Mouse (Mus musculus) heart, embryonic 11.5 days (tissue): Measurements from ENCODE around the gene Gm49369. TPM values are rescaled to one million over a fixed set of nuclear protein-coding genes. Genes with fewer than 3 reads are reported as not detected.

Experiments used
- ATAC-seq: fragments of 200-750 bp; cut with Nextera tagmentation; replicated peaks from 2 replicates; pipeline ENCODE4 v1.8.0; 2017; ENCODE audit warnings: moderate library complexity; ENCODE audit not compliant: insufficient number of reproducible peaks, low FRiP score, low TSS enrichment
- H3K27ac ChIP-seq: fragments of 300-500 bp; sonication (generic); 2 replicates; pipeline ENCODE4 v1.5.1; 2014; ENCODE audit warnings: mild to moderate bottlenecking, low read depth, low read length
- H3K27me3 ChIP-seq: fragments of 300-500 bp; sonication (generic); 2 replicates; pipeline ENCODE4 v1.6.1; 2014; ENCODE audit warnings: mild to moderate bottlenecking, low read length, mixed read lengths; ENCODE audit not compliant: control insufficient read depth, insufficient read depth
- H3K36me3 ChIP-seq: fragments of 300-500 bp; sonication (generic); 2 replicates; pipeline ENCODE4 v1.6.1; 2014; ENCODE audit warnings: mild to moderate bottlenecking, low read length, moderate library complexity, mixed read lengths; ENCODE audit not compliant: control insufficient read depth, insufficient read depth
- H3K4me1 ChIP-seq: fragments of 300-500 bp; sonication (generic); 2 replicates; pipeline ENCODE4 v1.6.1; 2014; ENCODE audit warnings: low read length; ENCODE audit not compliant: control insufficient read depth, insufficient read depth
- H3K4me2 ChIP-seq: fragments of 300-500 bp; sonication (generic); 2 replicates; pipeline ENCODE4 v1.6.1; 2014; ENCODE audit warnings: mild to moderate bottlenecking, moderate library complexity
- H3K4me3 ChIP-seq: fragments of 300-500 bp; sonication (generic); 2 replicates; pipeline ENCODE4 v1.5.1; 2014; ENCODE audit warnings: low read depth, low read length
- H3K9ac ChIP-seq: fragments of 300-500 bp; sonication (generic); 2 replicates; pipeline ENCODE4 v1.6.1; 2014; ENCODE audit warnings: mild to moderate bottlenecking, low read depth, low read length, moderate library complexity
- H3K9me3 ChIP-seq: fragments of 300-500 bp; sonication (generic); replicated peaks from 2 replicates; pipeline ENCODE4 v1.6.1; 2016; ENCODE audit warnings: low read length; ENCODE audit not compliant: control insufficient read depth
- WGBS: fragments of 180-500 bp; shearing (Covaris S2); extraction: QIAGEN DNeasy Blood & Tissue Kit; methylation state at CpG from one replicate; pipeline ENCODE4 v1.1.7; 2014; ENCODE audit not compliant: insufficient replicate concordance; 5-methylcytosine and 5-hydroxymethylcytosine counted together
- polyA plus RNA-seq: library from polyadenylated mRNA; unstranded; fragments of >200 nt; fragmentation: Nextera tagmentation; extraction: Ambion mirVana; gene quantifications from 2 replicates; pipeline ENCODE4 v1.2.1, GENCODE M21; 2014

Gene Gm49369
- polyA plus RNA-seq, 1 experiment from 2014 or later: not detected

- no peak overlapping the region for H3K4me3 ChIP-seq
- no peaks in the 10 kb centered on the region for H3K36me3 ChIP-seq
- H3K27me3 ChIP-seq: no peaks in the 10 kb centered on the region
- no peak overlapping the region for H3K4me2 ChIP-seq
- H3K27ac ChIP-seq: no peak overlapping the region
- 75% methylated on average over 3 of the region's 3 CpGs for WGBS
- H3K4me1 ChIP-seq: peaks cover 15% of the 10 kb centered on the region; the same call in 1 of the 2 replicates
- H3K9me3 ChIP-seq: no peaks in the 10 kb centered on the region
- ATAC-seq: no peak
- H3K9ac ChIP-seq: no peak overlapping the region
These were observed 24.9 kb downstream of the Gm49369 start for GRCm38 (mm10) chr7:142357566-142357965.

GRCm38 (mm10) chr7:142354661-142355233 lies 27.7 kb downstream of the Gm49369 start:
- Histone ChIP-seq H3K4me1 (peaks cover 15% of the 10 kb centered on the region; the same call in 1 of the 2 replicates), H3K9me3 (no peaks in the 10 kb centered on the region), H3K27ac (no peak overlapping the region), H3K36me3 (no peaks in the 10 kb centered on the region), H3K9ac (no peak overlapping the region), H3K27me3 (no peaks in the 10 kb centered on the region), H3K4me2 (no peak overlapping the region), H3K4me3 (no peak overlapping the region)
- 0 out of 2 replicates have a peak, but pooled peaks have one; percentile 10 for ATAC-seq
- 55% methylated on average over 8 of the region's 8 CpGs for WGBS

GRCm38 (mm10) chr7:142353854-142354253 lies 28.6 kb downstream of the Gm49369 start:
- WGBS: 49% methylated on average over 5 of the region's 5 CpGs
- H3K9ac ChIP-seq: no peak overlapping the region
- no peaks in the 10 kb centered on the region for H3K27me3 ChIP-seq
- peaks cover 15% of the 10 kb centered on the region; the same call in 1 of the 2 replicates for H3K4me1 ChIP-seq
- H3K36me3 ChIP-seq: no peaks in the 10 kb centered on the region
- H3K9me3 ChIP-seq: no peaks in the 10 kb centered on the region
- ATAC-seq: no peak
- no peak overlapping the region for H3K4me2 ChIP-seq
- no peak overlapping the region for H3K27ac ChIP-seq
- no peak overlapping the region for H3K4me3 ChIP-seq

GRCm38 (mm10) chr7:142351569-142351968 lies 30.9 kb downstream of the Gm49369 start:
- H3K36me3 ChIP-seq: no peaks in the 10 kb centered on the region
- H3K4me3 ChIP-seq: no peak overlapping the region
- H3K4me2 ChIP-seq: no peak overlapping the region
- peaks cover 15% of the 10 kb centered on the region; the same call in 1 of the 2 replicates for H3K4me1 ChIP-seq
- ATAC-seq: no peak
- 61% methylated on average over 5 of the region's 5 CpGs for WGBS
- H3K9me3 ChIP-seq: no peaks in the 10 kb centered on the region
- H3K9ac ChIP-seq: no peak overlapping the region
- H3K27me3 ChIP-seq: no peaks in the 10 kb centered on the region
- H3K27ac ChIP-seq: no peak overlapping the region

- H3K4me2 ChIP-seq: no peak overlapping the region
- WGBS: 33% methylated on average over 9 of the region's 9 CpGs
- H3K36me3 ChIP-seq: no peaks in the 10 kb centered on the region
- H3K4me1 ChIP-seq: peaks cover 6% of the 10 kb centered on the region; the same call in 1 of the 2 replicates
- no peaks in the 10 kb centered on the region for H3K27me3 ChIP-seq
- no peak overlapping the region for H3K9ac ChIP-seq
- H3K27ac ChIP-seq: no peak overlapping the region
- no peaks in the 10 kb centered on the region for H3K9me3 ChIP-seq
- no peak for ATAC-seq
- H3K4me3 ChIP-seq: no peak overlapping the region
These were observed 33.0 kb downstream of the Gm49369 start for GRCm38 (mm10) chr7:142349308-142349961.

- no peak overlapping the region for H3K27ac ChIP-seq
- H3K9ac ChIP-seq: no peak overlapping the region
- no peaks in the 10 kb centered on the region for H3K9me3 ChIP-seq
- H3K4me3 ChIP-seq: no peak overlapping the region
- no peak overlapping the region for H3K4me2 ChIP-seq
- no peaks in the 10 kb centered on the region for H3K27me3 ChIP-seq
- WGBS: 58% methylated on average over 4 of the region's 4 CpGs
- no peaks in the 10 kb centered on the region for H3K36me3 ChIP-seq
- no peaks in the 10 kb centered on the region for H3K4me1 ChIP-seq
- ATAC-seq: no peak
These were observed 34.9 kb downstream of the Gm49369 start for GRCm38 (mm10) chr7:142347542-142347941.

GRCm38 (mm10) chr7:142342247-142342640 lies 40.2 kb downstream of the Gm49369 start:
- ATAC-seq: no peak
- WGBS: 68% methylated on average over 3 of the region's 3 CpGs
- Histone ChIP-seq H3K4me1 (peaks cover 6% of the 10 kb centered on the region), H3K4me2 (no peak overlapping the region), H3K9ac (no peak overlapping the region), H3K27ac (no peak overlapping the region), H3K9me3 (no peaks in the 10 kb centered on the region), H3K27me3 (no peaks in the 10 kb centered on the region), H3K4me3 (no peak overlapping the region), H3K36me3 (no peaks in the 10 kb centered on the region)

GRCm38 (mm10) chr7:142341564-142342246 lies 40.8 kb downstream of the Gm49369 start:
- Histone ChIP-seq H3K36me3 (no peaks in the 10 kb centered on the region), H3K9me3 (no peaks in the 10 kb centered on the region), H3K27ac (0 out of 2 replicates have a peak overlapping the region, but pooled peaks have one; percentile 22), H3K4me2 (no peak overlapping the region), H3K4me1 (peaks cover 6% of the 10 kb centered on the region), H3K9ac (0 out of 2 replicates have a peak overlapping the region, but pooled peaks have one; percentile 10), H3K27me3 (no peaks in the 10 kb centered on the region), H3K4me3 (no peak overlapping the region)
- 64% methylated on average over 10 of the region's 10 CpGs for whole genome bisulfite sequencing
- no peak for ATAC-seq
